Mouse (Mus musculus): ENCODE data around the gene Cenpv. TPM values are rescaled to one million over a fixed set of nuclear protein-coding genes. Genes with fewer than 3 reads are reported as not detected.

Gene Cenpv
- polyA plus RNA-seq, 1 experiment from 2014 or later: 19.7 TPM

- Histone ChIP-seq H3K4me1 (replicated peaks) (no peaks in the 10 kb centered on the region), H3K4me3 (no peak overlapping the region), H3K27me3 (replicated peaks) (no peaks in the 10 kb centered on the region), H3K4me2 (no peak overlapping the region), H3K9ac (no peak overlapping the region), H3K9me3 (replicated peaks) (no peaks in the 10 kb centered on the region), H3K36me3 (peaks cover 5% of the 10 kb centered on the region; the same call in 1 of the 2 replicates), H3K27ac (ENCODE audit: poor library complexity, severe bottlenecking) (no peak overlapping the region)
- WGBS: 81% methylated on average over 4 of the region's 4 CpGs
- no peak for ATAC-seq (ENCODE audit: insufficient number of reproducible peaks, low FRiP score)
Measured at GRCm38 (mm10) chr11:62507683-62508082, 31.4 kb downstream of the Cenpv start.

- no peaks in the 10 kb centered on the region for H3K27me3 ChIP-seq (replicated peaks)
- ATAC-seq (ENCODE audit: insufficient number of reproducible peaks, low FRiP score): no peak
- H3K4me1 ChIP-seq (replicated peaks): peaks cover 10% of the 10 kb centered on the region
- WGBS: 84% methylated on average over 2 of the region's 2 CpGs
- no peak overlapping the region for H3K27ac ChIP-seq (ENCODE audit: poor library complexity, severe bottlenecking)
- no peak overlapping the region for H3K9ac ChIP-seq
- no peaks in the 10 kb centered on the region for H3K9me3 ChIP-seq (replicated peaks)
- H3K4me2 ChIP-seq: no peak overlapping the region
- H3K4me3 ChIP-seq: no peak overlapping the region
- H3K36me3 ChIP-seq: 0 out of 2 replicates have a peak, but pooled peaks cover 3% of the 10 kb centered on the region
Measured at GRCm38 (mm10) chr11:62500529-62500928, 38.5 kb downstream of the Cenpv start.

GRCm38 (mm10) chr11:62498802-62499201 is 40.3 kb downstream of the Cenpv start:
- Histone ChIP-seq H3K9ac (no peak overlapping the region), H3K36me3 (0 out of 2 replicates have a peak, but pooled peaks cover 2% of the 10 kb centered on the region), H3K9me3 (replicated peaks) (no peaks in the 10 kb centered on the region), H3K4me3 (no peak overlapping the region), H3K4me1 (replicated peaks) (peaks cover 21% of the 10 kb centered on the region), H3K4me2 (no peak overlapping the region), H3K27me3 (replicated peaks) (no peaks in the 10 kb centered on the region), H3K27ac (ENCODE audit: poor library complexity, severe bottlenecking) (no peak overlapping the region)
- WGBS: 93% methylated on average over 2 of the region's 2 CpGs
- no peak for ATAC-seq (ENCODE audit: insufficient number of reproducible peaks, low FRiP score)

- 48% methylated on average over 3 of the region's 3 CpGs for WGBS
- Histone ChIP-seq H3K4me2 (no peak overlapping the region), H3K27me3 (replicated peaks) (no peaks in the 10 kb centered on the region), H3K9ac (no peak overlapping the region), H3K36me3 (no peaks in the 10 kb centered on the region), H3K4me1 (replicated peaks) (peaks cover 21% of the 10 kb centered on the region), H3K4me3 (no peak overlapping the region), H3K27ac (ENCODE audit: poor library complexity, severe bottlenecking) (no peak overlapping the region), H3K9me3 (replicated peaks) (no peaks in the 10 kb centered on the region)
- ATAC-seq (ENCODE audit: insufficient number of reproducible peaks, low FRiP score): no peak
Measured at GRCm38 (mm10) chr11:62497181-62497580, 41.9 kb downstream of the Cenpv start.

GRCm38 (mm10) chr11:62496151-62496715 is 42.8 kb downstream of the Cenpv start:
- Histone ChIP-seq H3K4me2 (no peak overlapping the region), H3K9ac (no peak overlapping the region), H3K4me3 (no peak overlapping the region), H3K36me3 (no peaks in the 10 kb centered on the region), H3K27ac (ENCODE audit: poor library complexity, severe bottlenecking) (0 out of 2 replicates have a peak overlapping the region, but pooled peaks have one; percentile 8), H3K9me3 (replicated peaks) (no peaks in the 10 kb centered on the region), H3K27me3 (replicated peaks) (no peaks in the 10 kb centered on the region), H3K4me1 (replicated peaks) (peaks cover 21% of the 10 kb centered on the region)
- no peak for ATAC-seq (ENCODE audit: insufficient number of reproducible peaks, low FRiP score)
- 46% methylated on average over 5 of the region's 5 CpGs for WGBS

- peak overlapping the region; percentile 30 for H3K9ac ChIP-seq
- 29% methylated on average over 7 of the region's 10 CpGs for WGBS
- peaks cover 21% of the 10 kb centered on the region for H3K4me1 ChIP-seq (replicated peaks)
- peak overlapping the region; percentile 75 for H3K27ac ChIP-seq (ENCODE audit: poor library complexity, severe bottlenecking)
- no peaks in the 10 kb centered on the region for H3K36me3 ChIP-seq
- no peaks in the 10 kb centered on the region for H3K9me3 ChIP-seq (replicated peaks)
- H3K4me2 ChIP-seq: peak overlapping the region; percentile 17; the same call in 1 of the 2 replicates
- no peaks in the 10 kb centered on the region for H3K27me3 ChIP-seq (replicated peaks)
- 0 out of 2 replicates have a peak, but pooled peaks have one; percentile 29 for ATAC-seq (ENCODE audit: insufficient number of reproducible peaks, low FRiP score)
- no peak overlapping the region for H3K4me3 ChIP-seq
Measured at GRCm38 (mm10) chr11:62495276-62495801, 43.7 kb downstream of the Cenpv start.

- Histone ChIP-seq H3K4me2 (peak overlapping the region; percentile 17; the same call in 1 of the 2 replicates), H3K27me3 (replicated peaks) (no peaks in the 10 kb centered on the region)
Measured at GRCm38 (mm10) chr11:62494754-62495275, 44.2 kb downstream of the Cenpv start.

GRCm38 (mm10) chr11:62493701-62494100 is 45.4 kb downstream of the Cenpv start:
- H3K9ac ChIP-seq: no peak overlapping the region
- WGBS: 95% methylated on average over 6 of the region's 6 CpGs
- no peak overlapping the region for H3K4me3 ChIP-seq
- ATAC-seq (ENCODE audit: insufficient number of reproducible peaks, low FRiP score): no peak
- H3K4me1 ChIP-seq (replicated peaks): peaks cover 21% of the 10 kb centered on the region
- H3K27me3 ChIP-seq (replicated peaks): no peaks in the 10 kb centered on the region
- H3K36me3 ChIP-seq: no peaks in the 10 kb centered on the region
- no peaks in the 10 kb centered on the region for H3K9me3 ChIP-seq (replicated peaks)
- H3K27ac ChIP-seq (ENCODE audit: poor library complexity, severe bottlenecking): no peak overlapping the region
- H3K4me2 ChIP-seq: no peak overlapping the region

More at GRCm38 (mm10) chr11:62494754-62495275, 44.2 kb downstream of the Cenpv start:
- H3K4me1 ChIP-seq (replicated peaks): peaks cover 21% of the 10 kb centered on the region
- no peaks in the 10 kb centered on the region for H3K36me3 ChIP-seq
- 9% methylated on average over 6 of the region's 6 CpGs for WGBS
- no peaks in the 10 kb centered on the region for H3K9me3 ChIP-seq (replicated peaks)
- peak; percentile 61 for ATAC-seq (ENCODE audit: insufficient number of reproducible peaks, low FRiP score)
- H3K27ac ChIP-seq (ENCODE audit: poor library complexity, severe bottlenecking): peak overlapping the region; percentile 75
- no peak overlapping the region for H3K4me3 ChIP-seq
- H3K9ac ChIP-seq: peak overlapping the region; percentile 30

GRCm38 (mm10) chr11:62487540-62488350 is 51.3 kb downstream of the Cenpv start:
- WGBS: 92% methylated on average over 10 of the region's 10 CpGs
- Histone ChIP-seq H3K9me3 (replicated peaks) (no peaks in the 10 kb centered on the region), H3K27ac (ENCODE audit: poor library complexity, severe bottlenecking) (no peak overlapping the region)

GRCm38 (mm10) chr11:62486949-62487348 is 52.1 kb downstream of the Cenpv start:
- no peak overlapping the region for H3K4me3 ChIP-seq
- no peaks in the 10 kb centered on the region for H3K9me3 ChIP-seq (replicated peaks)
- H3K27me3 ChIP-seq (replicated peaks): no peaks in the 10 kb centered on the region
- H3K4me2 ChIP-seq: no peak overlapping the region
- no peak overlapping the region for H3K27ac ChIP-seq (ENCODE audit: poor library complexity, severe bottlenecking)
- no peaks in the 10 kb centered on the region for H3K36me3 ChIP-seq
- ATAC-seq (ENCODE audit: insufficient number of reproducible peaks, low FRiP score): no peak
- H3K9ac ChIP-seq: no peak overlapping the region
- 95% methylated on average over 1 of the region's 1 CpGs for WGBS
- H3K4me1 ChIP-seq (replicated peaks): no peaks in the 10 kb centered on the region

More at GRCm38 (mm10) chr11:62487540-62488350, 51.3 kb downstream of the Cenpv start:
- Histone ChIP-seq H3K4me3 (no peak overlapping the region), H3K4me1 (replicated peaks) (no peaks in the 10 kb centered on the region), H3K36me3 (no peaks in the 10 kb centered on the region), H3K4me2 (no peak overlapping the region), H3K27me3 (replicated peaks) (no peaks in the 10 kb centered on the region), H3K9ac (no peak overlapping the region)
- no peak for ATAC-seq (ENCODE audit: insufficient number of reproducible peaks, low FRiP score)

GRCm38 (mm10) chr11:62479581-62479980 is 59.5 kb downstream of the Cenpv start:
- H3K4me3 ChIP-seq: no peak overlapping the region
- no peak overlapping the region for H3K4me2 ChIP-seq
- WGBS: 87% methylated on average over 5 of the region's 5 CpGs
- peaks cover 12% of the 10 kb centered on the region for H3K4me1 ChIP-seq (replicated peaks)
- no peak overlapping the region for H3K27ac ChIP-seq (ENCODE audit: poor library complexity, severe bottlenecking)
- no peaks in the 10 kb centered on the region for H3K36me3 ChIP-seq
- H3K9ac ChIP-seq: no peak overlapping the region
- no peak for ATAC-seq (ENCODE audit: insufficient number of reproducible peaks, low FRiP score)
- no peaks in the 10 kb centered on the region for H3K27me3 ChIP-seq (replicated peaks)
- no peaks in the 10 kb centered on the region for H3K9me3 ChIP-seq (replicated peaks)
